Mouse (Mus musculus) liver, embryonic 15.5 days (tissue): ENCODE data around the gene Rilpl1. TPM values are rescaled to one million over a fixed set of nuclear protein-coding genes. Genes with fewer than 3 reads are reported as not detected.

Experiments used
- ATAC-seq: fragments of 200-750 bp; cut with Nextera tagmentation; 2 replicates; pipeline ENCODE4 v1.8.0; 2017; ENCODE audit warnings: moderate number of reproducible peaks, mild to moderate bottlenecking, moderate library complexity; ENCODE audit not compliant: insufficient read depth
- H3K27ac ChIP-seq: fragments of 300-500 bp; sonication (generic); replicated peaks from 2 replicates; pipeline ENCODE4 v1.5.1; 2015; ENCODE audit warnings: mild to moderate bottlenecking, inconsistent platforms
- H3K27me3 ChIP-seq: fragments of 300-500 bp; sonication (generic); 2 replicates; pipeline ENCODE4 v1.6.1; 2015; ENCODE audit warnings: mild to moderate bottlenecking, inconsistent platforms
- H3K36me3 ChIP-seq: fragments of 300-500 bp; sonication (generic); replicated peaks from 2 replicates; pipeline ENCODE4 v1.6.1; 2015; ENCODE audit warnings: moderate library complexity, mild to moderate bottlenecking, inconsistent platforms
- H3K4me1 ChIP-seq: fragments of 300-500 bp; sonication (generic); replicated peaks from 2 replicates; pipeline ENCODE4 v1.6.1; 2015; ENCODE audit warnings: inconsistent platforms
- H3K4me2 ChIP-seq: fragments of 300-500 bp; sonication (generic); 2 replicates; pipeline ENCODE4 v1.6.1; 2015; ENCODE audit warnings: moderate library complexity, mild to moderate bottlenecking, inconsistent platforms
- H3K4me3 ChIP-seq: fragments of 300-500 bp; sonication (generic); replicated peaks from 2 replicates; pipeline ENCODE4 v1.5.1; 2015; ENCODE audit warnings: mild to moderate bottlenecking, inconsistent platforms
- H3K9ac ChIP-seq: fragments of 300-500 bp; sonication (generic); 2 replicates; pipeline ENCODE4 v1.6.1; 2015; ENCODE audit warnings: moderate library complexity, mild to moderate bottlenecking, inconsistent platforms
- H3K9me3 ChIP-seq: fragments of 300-500 bp; sonication (generic); replicated peaks from 2 replicates; pipeline ENCODE4 v1.6.1; 2016; ENCODE audit warnings: inconsistent platforms
- WGBS: fragments of 180-500 bp; shearing (Covaris S2); methylation state at CpG from one replicate; pipeline ENCODE4 v1.1.7; 2015; ENCODE audit warnings: mixed read lengths; ENCODE audit not compliant: insufficient replicate concordance; 5-methylcytosine and 5-hydroxymethylcytosine counted together
- polyA plus RNA-seq: library from polyadenylated mRNA; unstranded; fragments of >200 nt; fragmentation: Nextera tagmentation; extraction: Ambion mirVana; gene quantifications from 2 replicates; pipeline ENCODE4 v1.2.1, GENCODE M21; 2015

Rilpl1 gene
- polyA plus RNA-seq, 1 experiment from 2014 or later: 1.9 TPM

GRCm38 (mm10) chr5:124491732-124492131 lies 39.5 kb downstream of the Rilpl1 start:
- H3K4me1 ChIP-seq: peaks cover 8% of the 10 kb centered on the region
- 81% methylated on average over 4 of the region's 4 CpGs for WGBS
- no peaks in the 10 kb centered on the region for H3K27me3 ChIP-seq
- no peak overlapping the region for H3K4me3 ChIP-seq
- H3K27ac ChIP-seq: no peak overlapping the region
- ATAC-seq: no peak
- no peak overlapping the region for H3K9ac ChIP-seq
- H3K4me2 ChIP-seq: no peak overlapping the region
- H3K9me3 ChIP-seq: no peaks in the 10 kb centered on the region
- peaks cover 22% of the 10 kb centered on the region for H3K36me3 ChIP-seq

- no peak overlapping the region for H3K9ac ChIP-seq
- no peak overlapping the region for H3K27ac ChIP-seq
- H3K4me3 ChIP-seq: no peak overlapping the region
- no peaks in the 10 kb centered on the region for H3K9me3 ChIP-seq
- H3K4me1 ChIP-seq: peaks cover 12% of the 10 kb centered on the region
- H3K27me3 ChIP-seq: no peaks in the 10 kb centered on the region
- WGBS: 86% methylated on average over 3 of the region's 3 CpGs
- no peak overlapping the region for H3K4me2 ChIP-seq
- no peak for ATAC-seq
- H3K36me3 ChIP-seq: peaks cover 22% of the 10 kb centered on the region
Observed at GRCm38 (mm10) chr5:124488885-124489284, 42.3 kb downstream of the Rilpl1 start.

GRCm38 (mm10) chr5:124485654-124486053 lies 45.5 kb downstream of the Rilpl1 start:
- peaks cover 3% of the 10 kb centered on the region; the same call in 1 of the 2 replicates for H3K36me3 ChIP-seq
- H3K4me1 ChIP-seq: peaks cover 27% of the 10 kb centered on the region
- no peak for ATAC-seq
- no peak overlapping the region for H3K4me3 ChIP-seq
- no peak overlapping the region for H3K27ac ChIP-seq
- no peak overlapping the region for H3K9ac ChIP-seq
- no peaks in the 10 kb centered on the region for H3K27me3 ChIP-seq
- 82% methylated on average over 5 of the region's 5 CpGs for WGBS
- H3K4me2 ChIP-seq: no peak overlapping the region
- H3K9me3 ChIP-seq: no peaks in the 10 kb centered on the region

GRCm38 (mm10) chr5:124483655-124484396 lies 47.4 kb downstream of the Rilpl1 start:
- peak overlapping the region; percentile 97 for H3K27ac ChIP-seq
- no peaks in the 10 kb centered on the region for H3K36me3 ChIP-seq
- H3K4me2 ChIP-seq: peak overlapping the region; percentile 79
- peak; percentile 38 for ATAC-seq
- peak overlapping the region; percentile 79 for H3K4me3 ChIP-seq
- H3K27me3 ChIP-seq: no peaks in the 10 kb centered on the region
- peaks cover 39% of the 10 kb centered on the region for H3K4me1 ChIP-seq
- 5% methylated on average over 15 of the region's 15 CpGs for WGBS
- no peaks in the 10 kb centered on the region for H3K9me3 ChIP-seq
- peak overlapping the region; percentile 83 for H3K9ac ChIP-seq

GRCm38 (mm10) chr5:124482966-124483654 lies 48.1 kb downstream of the Rilpl1 start, which contains the start of gene Snrnp35:
TSS of gene Snrnp35 (plus strand) at chr5:124483134.
- Histone ChIP-seq H3K9ac (peak within 1 kb of the TSS; percentile 83), H3K27ac (peak within 1 kb of the TSS; percentile 97), H3K4me3 (peak within 1 kb of the TSS; percentile 79), H3K36me3 (no peaks in the 10 kb centered on the region), H3K9me3 (no peaks in the 10 kb centered on the region), H3K4me1 (peaks cover 46% of the 10 kb centered on the region), H3K4me2 (peak within 1 kb of the TSS; percentile 79), H3K27me3 (no peaks in the 10 kb centered on the region)
- peak; percentile 81 for ATAC-seq
- WGBS: under 1% methylated on average over 48 of the region's 48 CpGs

- peak overlapping the region; percentile 79 for H3K4me2 ChIP-seq
- no peak for ATAC-seq
- H3K4me1 ChIP-seq: peaks cover 52% of the 10 kb centered on the region
- H3K9me3 ChIP-seq: no peaks in the 10 kb centered on the region
- H3K9ac ChIP-seq: peak overlapping the region; percentile 83
- no peaks in the 10 kb centered on the region for H3K36me3 ChIP-seq
- peak overlapping the region; percentile 97 for H3K27ac ChIP-seq
- WGBS: 6% methylated on average over 13 of the region's 13 CpGs
- H3K27me3 ChIP-seq: no peaks in the 10 kb centered on the region
- peak overlapping the region; percentile 79 for H3K4me3 ChIP-seq
Observed at GRCm38 (mm10) chr5:124482436-124482965, 48.7 kb downstream of the Rilpl1 start.

GRCm38 (mm10) chr5:124481714-124482113 lies 49.5 kb downstream of the Rilpl1 start:
- no peak overlapping the region for H3K9ac ChIP-seq
- 76% methylated on average over 4 of the region's 4 CpGs for WGBS
- H3K4me2 ChIP-seq: no peak overlapping the region
- no peak for ATAC-seq
- H3K4me3 ChIP-seq: no peak overlapping the region
- no peaks in the 10 kb centered on the region for H3K36me3 ChIP-seq
- H3K27me3 ChIP-seq: no peaks in the 10 kb centered on the region
- no peak overlapping the region for H3K27ac ChIP-seq
- no peaks in the 10 kb centered on the region for H3K9me3 ChIP-seq
- peaks cover 59% of the 10 kb centered on the region for H3K4me1 ChIP-seq

- no peak for ATAC-seq
Observed at GRCm38 (mm10) chr5:124480119-124480518, 51.1 kb downstream of the Rilpl1 start.

GRCm38 (mm10) chr5:124478873-124479204 lies 52.4 kb downstream of the Rilpl1 start:
- H3K4me2 ChIP-seq: peak overlapping the region; percentile 90; the same call in 1 of the 2 replicates
- ATAC-seq: no peak
- peak overlapping the region; percentile 74; the same call in 1 of the 2 replicates for H3K4me3 ChIP-seq
- no peaks in the 10 kb centered on the region for H3K9me3 ChIP-seq
- H3K27ac ChIP-seq: peak overlapping the region; percentile 68
- no peak overlapping the region for H3K9ac ChIP-seq
- WGBS: 68% methylated on average over 1 of the region's 1 CpGs
- H3K36me3 ChIP-seq: no peaks in the 10 kb centered on the region
- H3K4me1 ChIP-seq: peaks cover 63% of the 10 kb centered on the region
- no peaks in the 10 kb centered on the region for H3K27me3 ChIP-seq

More at GRCm38 (mm10) chr5:124480119-124480518, 51.1 kb downstream of the Rilpl1 start:
- Histone ChIP-seq H3K4me3 (no peak overlapping the region), H3K36me3 (no peaks in the 10 kb centered on the region), H3K9ac (no peak overlapping the region), H3K27me3 (no peaks in the 10 kb centered on the region), H3K4me2 (no peak overlapping the region), H3K27ac (peak overlapping the region; percentile 56), H3K9me3 (no peaks in the 10 kb centered on the region), H3K4me1 (peaks cover 72% of the 10 kb centered on the region)
- 54% methylated on average over 4 of the region's 4 CpGs for WGBS

- no peaks in the 10 kb centered on the region for H3K27me3 ChIP-seq
- peaks cover 15% of the 10 kb centered on the region for H3K4me1 ChIP-seq
- WGBS: 65% methylated on average over 6 of the region's 6 CpGs
- no peak overlapping the region for H3K4me2 ChIP-seq
- no peaks in the 10 kb centered on the region for H3K9me3 ChIP-seq
- H3K4me3 ChIP-seq: no peak overlapping the region
- H3K9ac ChIP-seq: no peak overlapping the region
- no peak for ATAC-seq
- no peak overlapping the region for H3K27ac ChIP-seq
- peaks cover 23% of the 10 kb centered on the region for H3K36me3 ChIP-seq
Observed at GRCm38 (mm10) chr5:124470591-124471171, 60.5 kb downstream of the Rilpl1 start.

- 80% methylated on average over 6 of the region's 6 CpGs for WGBS
Observed at GRCm38 (mm10) chr5:124469486-124469885, 61.7 kb downstream of the Rilpl1 start.

More at GRCm38 (mm10) chr5:124469486-124469885, 61.7 kb downstream of the Rilpl1 start:
- Histone ChIP-seq H3K4me1 (0 out of 2 replicates have a peak, but pooled peaks cover 8% of the 10 kb centered on the region), H3K36me3 (peaks cover 23% of the 10 kb centered on the region), H3K4me2 (no peak overlapping the region), H3K27ac (no peak overlapping the region), H3K9ac (no peak overlapping the region), H3K9me3 (no peaks in the 10 kb centered on the region), H3K27me3 (no peaks in the 10 kb centered on the region), H3K4me3 (no peak overlapping the region)
- ATAC-seq: no peak
